Mouse (Mus musculus) embryonic facial prominence, embryonic 15.5 days (tissue): Measurements from ENCODE around the gene Phka2. TPM values are rescaled to one million over a fixed set of nuclear protein-coding genes. Genes with fewer than 3 reads are reported as not detected.

Source experiments
- ATAC-seq: fragments of 200-750 bp; cut with Nextera tagmentation; 2 replicates; pipeline ENCODE4 v1.8.0; 2017; ENCODE audit warnings: low read depth, moderate TSS enrichment; ENCODE audit not compliant: insufficient number of reproducible peaks, low FRiP score, low TSS enrichment
- H3K27ac ChIP-seq: fragments of 300-500 bp; sonication (generic); replicated peaks from 2 replicates; pipeline ENCODE4 v1.5.1; 2015; ENCODE audit warnings: mild to moderate bottlenecking, inconsistent platforms
- H3K27me3 ChIP-seq: fragments of 300-500 bp; sonication (generic); 2 replicates; pipeline ENCODE4 v1.6.1; 2015; ENCODE audit warnings: inconsistent platforms
- H3K36me3 ChIP-seq: fragments of 300-500 bp; sonication (generic); 2 replicates; pipeline ENCODE4 v1.6.1; 2015; ENCODE audit warnings: mild to moderate bottlenecking, inconsistent platforms
- H3K4me1 ChIP-seq: fragments of 300-500 bp; sonication (generic); 2 replicates; pipeline ENCODE4 v1.6.1; 2015; ENCODE audit warnings: inconsistent platforms
- H3K4me2 ChIP-seq: fragments of 300-500 bp; sonication (generic); replicated peaks from 2 replicates; pipeline ENCODE4 v1.6.1; 2015; ENCODE audit warnings: mild to moderate bottlenecking, inconsistent platforms
- H3K4me3 ChIP-seq: fragments of 300-500 bp; sonication (generic); replicated peaks from 2 replicates; pipeline ENCODE4 v1.5.1; 2015; ENCODE audit warnings: mild to moderate bottlenecking, inconsistent platforms
- H3K9ac ChIP-seq: fragments of 300-500 bp; sonication (generic); 2 replicates; pipeline ENCODE4 v1.6.1; 2015; ENCODE audit warnings: inconsistent platforms
- H3K9me3 ChIP-seq: fragments of 300-500 bp; sonication (generic); replicated peaks from 2 replicates; pipeline ENCODE4 v1.6.1; 2016; ENCODE audit warnings: inconsistent platforms
- WGBS: fragments of 180-500 bp; shearing (Covaris S2); methylation state at CpG from one replicate; pipeline ENCODE4 v1.1.7; 2015; 5-methylcytosine and 5-hydroxymethylcytosine counted together
- polyA plus RNA-seq: library from polyadenylated mRNA; unstranded; fragments of >200 nt; fragmentation: Nextera tagmentation; extraction: Ambion mirVana; gene quantifications from 2 replicates; pipeline ENCODE4 v1.2.1, GENCODE M21; 2015

Gene Phka2
- polyA plus RNA-seq, 1 experiment from 2014 or later: 20.0 TPM

- Histone ChIP-seq H3K36me3 (no peaks in the 10 kb centered on the region), H3K27me3 (no peaks in the 10 kb centered on the region; the same call in 1 of the 2 replicates), H3K4me3 (no peak overlapping the region), H3K9me3 (no peaks in the 10 kb centered on the region), H3K27ac (no peak overlapping the region), H3K4me2 (no peak overlapping the region), H3K4me1 (no peaks in the 10 kb centered on the region), H3K9ac (no peak overlapping the region)
- no peak for ATAC-seq
Measured at GRCm38 (mm10) chrX:160516027-160516426, 14.1 kb downstream of the Phka2 start.

GRCm38 (mm10) chrX:160542772-160543171 is 40.8 kb downstream of the Phka2 start:
- H3K27ac ChIP-seq: no peak overlapping the region
- H3K9me3 ChIP-seq: no peaks in the 10 kb centered on the region
- H3K4me3 ChIP-seq: no peak overlapping the region
- H3K9ac ChIP-seq: no peak overlapping the region
- H3K27me3 ChIP-seq: no peaks in the 10 kb centered on the region
- no peaks in the 10 kb centered on the region for H3K4me1 ChIP-seq
- ATAC-seq: no peak
- no peak overlapping the region for H3K4me2 ChIP-seq
- WGBS: 88% methylated on average over 1 of the region's 2 CpGs
- 0 out of 2 replicates have a peak, but pooled peaks cover 4% of the 10 kb centered on the region for H3K36me3 ChIP-seq

- WGBS: 62% methylated on average over 1 of the region's 1 CpGs
Measured at GRCm38 (mm10) chrX:160548875-160549274, 46.9 kb downstream of the Phka2 start.

GRCm38 (mm10) chrX:160552066-160552465 is 50.1 kb downstream of the Phka2 start:
- Histone ChIP-seq H3K36me3 (0 out of 2 replicates have a peak, but pooled peaks cover 7% of the 10 kb centered on the region), H3K4me3 (no peak overlapping the region), H3K4me2 (no peak overlapping the region), H3K4me1 (no peaks in the 10 kb centered on the region), H3K9ac (no peak overlapping the region), H3K27me3 (no peaks in the 10 kb centered on the region; the same call in 1 of the 2 replicates), H3K27ac (no peak overlapping the region), H3K9me3 (no peaks in the 10 kb centered on the region)
- WGBS: 73% methylated on average over 4 of the region's 4 CpGs
- no peak for ATAC-seq

More at GRCm38 (mm10) chrX:160548875-160549274, 46.9 kb downstream of the Phka2 start:
- H3K9me3 ChIP-seq: no peaks in the 10 kb centered on the region
- no peaks in the 10 kb centered on the region; the same call in 1 of the 2 replicates for H3K27me3 ChIP-seq
- no peaks in the 10 kb centered on the region for H3K4me1 ChIP-seq
- ATAC-seq: no peak
- no peak overlapping the region for H3K4me2 ChIP-seq
- no peak overlapping the region for H3K9ac ChIP-seq
- no peak overlapping the region for H3K4me3 ChIP-seq
- no peak overlapping the region for H3K27ac ChIP-seq
- 0 out of 2 replicates have a peak, but pooled peaks cover 11% of the 10 kb centered on the region for H3K36me3 ChIP-seq

GRCm38 (mm10) chrX:160583589-160583988 is 81.6 kb downstream of the Phka2 start:
- no peak overlapping the region for H3K4me3 ChIP-seq
- WGBS: 64% methylated on average over 5 of the region's 5 CpGs
- H3K9ac ChIP-seq: no peak overlapping the region
- peaks cover 4% of the 10 kb centered on the region; the same call in 1 of the 2 replicates for H3K27me3 ChIP-seq
- peaks cover 2% of the 10 kb centered on the region; the same call in 1 of the 2 replicates for H3K36me3 ChIP-seq
- H3K4me2 ChIP-seq: no peak overlapping the region
- no peaks in the 10 kb centered on the region for H3K4me1 ChIP-seq
- no peaks in the 10 kb centered on the region for H3K9me3 ChIP-seq
- no peak overlapping the region for H3K27ac ChIP-seq
- ATAC-seq: no peak

GRCm38 (mm10) chrX:160584148-160584838 is 82.3 kb downstream of the Phka2 start:
- Histone ChIP-seq H3K9me3 (no peaks in the 10 kb centered on the region), H3K9ac (no peak overlapping the region), H3K4me1 (no peaks in the 10 kb centered on the region), H3K4me3 (no peak overlapping the region), H3K27ac (no peak overlapping the region), H3K36me3 (no peaks in the 10 kb centered on the region), H3K4me2 (no peak overlapping the region), H3K27me3 (peaks cover 4% of the 10 kb centered on the region; the same call in 1 of the 2 replicates)
- WGBS: 77% methylated on average over 4 of the region's 4 CpGs
- ATAC-seq: no peak

- Histone ChIP-seq H3K4me1 (no peaks in the 10 kb centered on the region), H3K27me3 (peaks cover 7% of the 10 kb centered on the region; the same call in 1 of the 2 replicates), H3K9me3 (no peaks in the 10 kb centered on the region), H3K27ac (no peak overlapping the region), H3K4me2 (no peak overlapping the region), H3K36me3 (no peaks in the 10 kb centered on the region), H3K4me3 (no peak overlapping the region), H3K9ac (no peak overlapping the region)
- ATAC-seq: no peak
- WGBS: 40% methylated on average over 1 of the region's 1 CpGs
Measured at GRCm38 (mm10) chrX:160585110-160585509, 83.1 kb downstream of the Phka2 start.

- H3K9ac ChIP-seq: no peak overlapping the region
- H3K36me3 ChIP-seq: no peaks in the 10 kb centered on the region
- H3K27me3 ChIP-seq: 0 out of 2 replicates have a peak, but pooled peaks cover 3% of the 10 kb centered on the region
- no peak overlapping the region for H3K4me2 ChIP-seq
- H3K4me1 ChIP-seq: no peaks in the 10 kb centered on the region
- 73% methylated on average over 4 of the region's 4 CpGs for WGBS
- no peak for ATAC-seq
- H3K9me3 ChIP-seq: no peaks in the 10 kb centered on the region
- no peak overlapping the region for H3K27ac ChIP-seq
- H3K4me3 ChIP-seq: no peak overlapping the region
Measured at GRCm38 (mm10) chrX:160588523-160588922, 86.6 kb downstream of the Phka2 start.

- 93% methylated on average over 7 of the region's 7 CpGs for WGBS
- no peak overlapping the region for H3K27ac ChIP-seq
- H3K4me2 ChIP-seq: no peak overlapping the region
- H3K4me3 ChIP-seq: no peak overlapping the region
- ATAC-seq: no peak
- H3K9ac ChIP-seq: no peak overlapping the region
- no peaks in the 10 kb centered on the region for H3K36me3 ChIP-seq
- H3K4me1 ChIP-seq: no peaks in the 10 kb centered on the region
- no peaks in the 10 kb centered on the region for H3K9me3 ChIP-seq
- H3K27me3 ChIP-seq: 0 out of 2 replicates have a peak, but pooled peaks cover 3% of the 10 kb centered on the region
Measured at GRCm38 (mm10) chrX:160590147-160590546, 88.2 kb downstream of the Phka2 start.

- Histone ChIP-seq H3K9me3 (no peaks in the 10 kb centered on the region), H3K4me3 (no peak overlapping the region), H3K27ac (no peak overlapping the region), H3K4me1 (no peaks in the 10 kb centered on the region), H3K4me2 (no peak overlapping the region), H3K36me3 (no peaks in the 10 kb centered on the region), H3K9ac (no peak overlapping the region), H3K27me3 (peaks cover 6% of the 10 kb centered on the region; the same call in 1 of the 2 replicates)
- WGBS: 73% methylated on average over 6 of the region's 6 CpGs
- ATAC-seq: no peak
Measured at GRCm38 (mm10) chrX:160592933-160593332, 91.0 kb downstream of the Phka2 start.

GRCm38 (mm10) chrX:160598055-160598454 is 96.1 kb downstream of the Phka2 start:
- Histone ChIP-seq H3K9me3 (no peaks in the 10 kb centered on the region), H3K4me2 (no peak overlapping the region), H3K27me3 (peaks cover 3% of the 10 kb centered on the region; the same call in 1 of the 2 replicates), H3K27ac (0 out of 2 replicates have a peak overlapping the region, but pooled peaks have one; percentile 7), H3K36me3 (no peaks in the 10 kb centered on the region), H3K4me1 (peaks cover 17% of the 10 kb centered on the region), H3K9ac (no peak overlapping the region), H3K4me3 (no peak overlapping the region)
- 74% methylated on average over 2 of the region's 2 CpGs for WGBS
- ATAC-seq: no peak
